Mouse (Mus musculus) lung, adult 2 months (tissue): ENCODE measurements around the gene Rps17. TPM values are rescaled to one million over a fixed set of nuclear protein-coding genes. Genes with fewer than 3 reads are reported as not detected.

Experiments
- DNase-seq: peaks from one replicate; pipeline ENCODE4 v3.0.0; 2022
- H3K4me1 ChIP-seq: fragments of 200-500 bp; 2 replicates; pipeline ENCODE4 v1.6.1; 2011; ENCODE audit warnings: low read length; ENCODE audit not compliant: control insufficient read depth, insufficient read depth
- H3K4me3 ChIP-seq: fragments of 200-500 bp; replicated peaks from 2 replicates; pipeline ENCODE3; 2011; ENCODE audit warnings: low read depth, mild to moderate bottlenecking, control low read depth, low read length; ENCODE audit errors: extremely low read depth
- CTCF ChIP-seq: fragments of 200-500 bp; IDR thresholded peaks from 2 replicates; pipeline ENCODE4 v1.5.1; 2011; ENCODE audit warnings: mild to moderate bottlenecking, low read length, control low read depth; ENCODE audit not compliant: insufficient read depth
- POLR2A ChIP-seq: fragments of 200-500 bp; IDR thresholded peaks from 2 replicates; pipeline ENCODE4 v1.6.1; 2011; ENCODE audit warnings: low read depth, mild to moderate bottlenecking, control low read depth, low read length, borderline replicate concordance; ENCODE audit errors: extremely low read depth
- WGBS: fragments of 180-500 bp; shearing (Covaris S2); methylation state at CpG from one replicate; pipeline ENCODE4 v1.1.7; 2018; 5-methylcytosine and 5-hydroxymethylcytosine counted together
- polyA plus RNA-seq: library from polyadenylated mRNA; depleted of rRNA; stranded (reverse); fragments of >200 nt; gene quantifications from 2 replicates; pipeline ENCODE4 v1.2.3, GENCODE M21; 2012; rRNA removed

Gene Rps17
- polyA plus RNA-seq = 669 and 673 TPM in 2 replicates

GRCm38 (mm10) chr7:81344544-81345446 is at the start of gene Rps17:
Gene Rps17, minus strand, starts transcription at chr7:81345254.
- TF ChIP-seq POLR2A = peak; percentile 80
- TF ChIP-seq CTCF = peak; percentile 64
- under 1% methylated on average over 85 of the region's 85 CpGs for WGBS
- Histone ChIP-seq H3K4me1 (peaks cover 10% of the 10 kb centered on the region), H3K4me3 (peak within 1 kb of the TSS; percentile 72)
- DNase-seq = peak; percentile 99

- DNase-seq = no peak
- WGBS = 71% methylated on average over 1 of the region's 1 CpGs
- no peak for TF ChIP-seq POLR2A
- no peak for TF ChIP-seq CTCF
- H3K4me3 ChIP-seq = no peak overlapping the region
- H3K4me1 ChIP-seq = no peaks in the 10 kb centered on the region
Observed at GRCm38 (mm10) chr7:81379363-81379762, 34.3 kb upstream of the Rps17 start.

- 14% methylated on average over 13 of the region's 13 CpGs for WGBS
- no peak for TF ChIP-seq POLR2A
- TF ChIP-seq CTCF = no peak
- DNase-seq = no peak
- Histone ChIP-seq H3K4me1 (peaks cover 2% of the 10 kb centered on the region; the same call in 1 of the 2 replicates), H3K4me3 (no peak overlapping the region)
Observed at GRCm38 (mm10) chr7:81372337-81372920, 27.4 kb upstream of the Rps17 start.

DNA sequence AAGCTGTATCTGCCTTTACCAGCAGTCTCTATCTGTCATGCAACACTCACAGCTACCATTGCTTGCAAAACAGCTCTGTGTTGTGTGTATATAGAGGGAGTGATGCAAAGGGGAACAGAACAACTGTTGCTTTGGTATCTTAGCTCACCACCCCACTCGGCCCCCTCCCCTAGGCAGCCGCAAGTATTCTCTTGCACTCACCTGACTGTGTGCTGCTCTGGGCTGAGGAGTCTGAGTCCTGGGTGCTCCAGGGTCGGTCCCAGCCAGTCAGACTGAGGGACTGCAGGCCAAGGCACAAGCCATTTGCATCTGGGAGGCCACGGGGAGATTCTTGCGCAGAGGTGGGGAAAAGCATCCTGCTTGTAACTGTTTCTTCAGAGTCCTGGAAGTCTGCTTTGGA is 26.8 kb upstream of the Rps17 start:
- H3K4me1 ChIP-seq = peaks cover 2% of the 10 kb centered on the region; the same call in 1 of the 2 replicates
- no peak for DNase-seq
- TF ChIP-seq CTCF = no peak
- no peak for TF ChIP-seq POLR2A
- no peak overlapping the region for H3K4me3 ChIP-seq
- WGBS = 31% methylated on average over 5 of the region's 5 CpGs

DNA sequence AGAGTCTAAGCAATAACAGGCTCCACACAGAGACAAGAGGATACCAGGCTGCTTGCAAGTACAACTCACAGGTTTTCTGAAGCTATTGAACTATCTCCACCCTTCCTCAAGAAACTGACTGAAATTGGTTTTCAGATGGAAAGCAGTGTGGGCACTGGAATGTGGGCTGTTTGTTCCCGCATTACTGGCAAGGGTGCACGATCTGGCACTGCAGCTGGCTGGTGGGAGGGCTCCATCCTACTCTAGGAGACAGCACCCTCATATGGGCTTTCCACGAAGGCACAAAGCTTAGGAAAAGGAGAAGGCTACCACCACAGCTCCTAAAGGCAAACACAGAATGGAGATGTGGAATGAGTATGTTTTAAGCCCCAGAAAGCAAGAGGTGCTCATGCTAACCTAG is 24.7 kb upstream of the Rps17 start:
- TF ChIP-seq CTCF = no peak
- no peak for TF ChIP-seq POLR2A
- Histone ChIP-seq H3K4me3 (no peak overlapping the region), H3K4me1 (peaks cover 2% of the 10 kb centered on the region; the same call in 1 of the 2 replicates)
- 61% methylated on average over 3 of the region's 3 CpGs for WGBS
- no peak for DNase-seq

DNA sequence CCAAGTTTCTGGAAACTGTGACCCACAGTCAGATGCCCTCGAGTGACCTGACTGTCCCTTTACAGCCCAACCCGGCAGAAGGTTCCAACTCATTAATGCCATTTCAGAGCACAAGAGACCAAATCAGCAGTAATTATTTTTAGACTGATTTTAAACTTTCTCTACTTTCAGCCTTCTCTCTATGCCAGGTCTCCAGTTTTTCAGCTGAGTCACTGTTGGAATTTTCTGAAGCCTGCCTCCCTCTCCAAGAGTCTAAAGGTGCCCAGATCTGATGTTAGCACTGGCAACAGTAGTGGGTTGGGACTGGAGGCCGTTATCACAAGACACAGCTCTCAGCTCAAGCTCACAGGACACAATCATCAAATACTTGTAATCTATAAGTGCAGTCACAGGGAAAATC is 22.9 kb upstream of the Rps17 start:
- no peak for DNase-seq
- WGBS = 63% methylated on average over 3 of the region's 3 CpGs
- H3K4me3 ChIP-seq = no peak overlapping the region
- TF ChIP-seq CTCF (no peak), POLR2A (no peak)
- peaks cover 2% of the 10 kb centered on the region; the same call in 1 of the 2 replicates for H3K4me1 ChIP-seq

- Histone ChIP-seq H3K4me3 (no peak overlapping the region), H3K4me1 (no peaks in the 10 kb centered on the region; the same call in 1 of the 2 replicates)
- 65% methylated on average over 7 of the region's 7 CpGs for WGBS
- DNase-seq = no peak
- no peak for TF ChIP-seq CTCF
Observed at GRCm38 (mm10) chr7:81356975-81357374, 11.9 kb upstream of the Rps17 start.

DNA sequence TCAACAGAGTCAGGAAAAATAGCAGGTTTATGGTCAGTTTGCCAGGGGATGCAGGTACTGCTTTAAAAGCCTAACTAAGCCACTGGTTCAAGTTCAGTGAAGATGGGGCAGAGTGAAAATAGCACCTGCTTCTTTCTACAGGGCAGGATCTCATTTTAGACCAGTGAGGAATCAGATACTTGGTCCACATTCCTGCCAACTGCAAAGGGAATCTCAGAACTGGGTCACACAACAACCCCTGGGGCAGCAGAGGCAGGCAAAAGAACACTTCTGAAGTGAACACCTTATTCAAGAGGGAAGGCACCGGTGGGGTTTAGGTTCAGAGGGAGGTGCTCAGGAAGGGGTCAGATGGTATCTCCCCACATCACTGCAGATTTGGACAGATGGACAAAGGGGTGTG is 11.3 kb upstream of the Rps17 start:
- Histone ChIP-seq H3K4me3 (no peak overlapping the region), H3K4me1 (no peaks in the 10 kb centered on the region; the same call in 1 of the 2 replicates)
- DNase-seq = no peak
- WGBS = 62% methylated on average over 1 of the region's 1 CpGs
- TF ChIP-seq CTCF (no peak), POLR2A (no peak)

- no peaks in the 10 kb centered on the region; the same call in 1 of the 2 replicates for H3K4me1 ChIP-seq
- TF ChIP-seq CTCF = no peak
- no peak for TF ChIP-seq POLR2A
- no peak overlapping the region for H3K4me3 ChIP-seq
- 86% methylated on average over 7 of the region's 7 CpGs for WGBS
- no peak for DNase-seq
Observed at GRCm38 (mm10) chr7:81355746-81356145, 10.7 kb upstream of the Rps17 start.

DNA sequence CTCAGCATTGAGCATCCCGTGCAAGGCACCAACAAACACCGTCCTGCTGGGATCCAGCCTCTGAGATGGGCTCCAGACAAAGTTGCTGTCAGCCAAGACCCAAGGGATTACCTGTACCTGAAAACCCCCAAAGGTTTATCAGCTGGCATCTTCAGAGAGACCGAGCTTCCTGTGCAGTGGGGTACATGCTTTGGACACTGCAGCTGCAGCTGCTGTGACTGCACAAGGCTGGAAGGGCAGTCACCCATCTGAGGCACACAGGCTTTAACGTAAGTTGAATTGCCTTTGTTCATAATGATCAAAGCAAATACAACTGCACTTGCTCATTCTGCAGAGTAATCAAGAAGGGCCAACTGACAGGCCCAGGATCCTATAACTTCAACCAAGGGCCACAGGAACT is 6.8 kb upstream of the Rps17 start:
- TF ChIP-seq CTCF (no peak), POLR2A (no peak)
- no peak overlapping the region for H3K4me3 ChIP-seq
- DNase-seq = no peak
- H3K4me1 ChIP-seq = no peaks in the 10 kb centered on the region; the same call in 1 of the 2 replicates
- WGBS = 83% methylated on average over 4 of the region's 4 CpGs
